Mouse (Mus musculus): ENCODE measurements around the gene Urad. TPM values are rescaled to one million over a fixed set of nuclear protein-coding genes. Genes with fewer than 3 reads are reported as not detected.

Gene Urad
- total RNA-seq (2023): not detected

GRCm38 (mm10) chr5:147322183-147322582, at the start of gene Urad:
Urad (minus strand) TSS chr5:147322440.

GRCm38 (mm10) chr5:147306638-147307397, 15.4 kb downstream of the Urad start, which contains the start of gene Cdx2:
Cdx2 (minus strand) TSS chr5:147307270.

GRCm38 (mm10) chr5:147269926-147270672, 52.1 kb downstream of the Urad start, which contains the start of gene Pdx1:
Pdx1 (plus strand) TSS chr5:147269959.

Other genes starting within 250 kb of the Urad start
- gene Lnx2, start 245.9 kb downstream of the Urad start, total RNA-seq (2023): 1 to 10 TPM; 4.3 to 4.7 TPM
- 10 to 100 TPM; 60.7 to 62.1 TPM for gene Polr1d, start 245.4 kb downstream of the Urad start, total RNA-seq (2023)
- gene Gsx1, start 133.7 kb downstream of the Urad start, total RNA-seq (2023): not detected
- not detected for gene Pdx1, start 52.5 kb downstream of the Urad start, total RNA-seq (2023)
- gene Cdx2, start 15.2 kb downstream of the Urad start, total RNA-seq (2023): not detected
- gene Flt3, start 78.0 kb upstream of the Urad start, total RNA-seq (2023): 1 to 10 TPM; 4.4 to 5.1 TPM
- 100 to 1,000 TPM; 162 to 164 TPM for gene Pan3, start 107.7 kb upstream of the Urad start, total RNA-seq (2023)

Measured in neutrophil, adult 59 days (primary cell).